Mouse (Mus musculus) left cerebral cortex, postnatal 4 days (tissue): ENCODE data around the gene Abtb1. TPM values are rescaled to one million over a fixed set of nuclear protein-coding genes. Genes with fewer than 3 reads are reported as not detected.

Experiments used
- DNase-seq: peaks from one replicate; pipeline ENCODE4 v3.0.0-alpha.2; 2022
- intact Hi-C: fragments of 180-260 bp; cut with DNase I; formaldehyde crosslinking; loops from one replicate; pipeline ENCODE4 v1.15.1; 2025
- total RNA-seq, 2 experiments: library from RNA; stranded (reverse); gene quantifications; 2 replicates each; pipeline ENCODE4 v1.2.3; 2021

The Abtb1 gene
- total RNA-seq, 2 experiments from 2014 or later: 23.2 to 25.3 TPM

DNA sequence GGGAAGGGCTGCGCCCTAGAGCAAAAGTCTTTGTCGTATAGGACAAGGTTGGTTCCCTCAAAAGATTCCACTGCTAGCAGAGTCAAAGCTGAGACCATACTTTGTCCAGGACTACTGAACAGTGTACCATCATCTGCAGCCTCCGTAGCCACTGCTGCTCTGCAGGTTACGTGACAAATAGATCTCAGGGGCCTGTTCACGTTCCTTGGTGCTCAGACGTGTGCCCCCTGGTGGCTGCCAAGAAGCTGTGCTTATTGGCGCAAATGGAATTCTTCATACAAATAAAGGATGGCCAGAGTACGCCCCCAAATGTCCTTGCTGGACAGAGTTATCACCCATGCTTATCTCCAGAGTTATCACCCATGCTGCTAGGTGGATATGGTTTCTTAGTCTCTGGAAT, 10.3 kb downstream of the Abtb1 start:
- peak; percentile 80 for DNase-seq
- intact Hi-C loops: loop anchor here (5.0 kb wide), 1 partner anchor 274 kb away; no protein-coding TSS in a partner anchor

DNA sequence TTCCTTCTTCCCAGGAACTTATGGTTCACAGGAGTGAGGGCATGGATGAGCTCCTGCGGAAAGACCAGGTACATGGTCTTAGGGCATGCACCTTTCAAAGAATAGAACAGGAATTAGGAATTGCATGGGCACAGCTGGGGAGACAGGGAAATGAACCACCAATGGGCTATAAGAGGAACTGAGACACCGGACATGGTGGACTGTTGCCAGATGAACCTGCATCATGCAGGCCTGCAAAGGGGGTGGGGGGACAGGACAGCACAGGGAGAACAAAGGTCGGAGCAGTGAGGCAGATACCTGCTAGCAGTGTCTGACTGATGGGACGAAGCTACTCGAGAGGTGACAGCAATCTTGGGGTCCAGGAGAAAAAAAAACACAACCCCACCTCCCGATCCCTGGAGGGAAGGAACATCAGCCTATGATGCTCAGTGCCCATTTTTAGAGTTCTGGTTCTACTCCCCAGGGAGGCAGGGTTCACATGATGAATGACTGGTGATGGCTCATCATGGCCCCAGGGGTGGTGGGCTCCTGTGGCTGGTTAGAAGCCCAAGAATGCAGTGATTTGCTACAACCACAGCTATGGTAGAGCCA, 11.6 kb downstream of the Abtb1 start:
- intact Hi-C loops: loop anchor here (5.0 kb wide), 1 partner anchor 273 kb away; no protein-coding TSS in a partner anchor
- DNase-seq: no peak

DNA sequence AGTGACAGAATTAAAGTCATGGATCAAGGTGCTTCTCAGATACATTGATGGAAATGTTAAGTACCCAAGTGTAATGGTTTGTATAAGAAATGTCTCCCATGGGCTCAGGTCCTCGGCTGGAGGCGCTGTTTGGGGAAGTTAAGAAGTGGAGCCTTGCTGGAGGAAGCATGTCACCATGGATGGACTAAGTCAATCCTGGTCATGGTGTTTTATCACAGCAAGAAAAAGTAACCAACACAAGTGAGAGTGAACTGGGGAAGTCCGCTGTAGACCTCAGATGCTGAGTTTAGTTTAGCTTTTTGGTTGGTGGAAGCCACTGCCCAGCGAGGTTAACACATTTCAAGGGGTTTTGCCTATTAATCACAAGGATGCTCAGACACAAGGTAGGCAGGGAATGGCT, 12.2 kb downstream of the Abtb1 start:
- DNase-seq: no peak
- intact Hi-C loops: loop anchor here (10.0 kb wide), 1 partner anchor 105 kb away; the partner anchor contains the start of gene Mgll

DNA sequence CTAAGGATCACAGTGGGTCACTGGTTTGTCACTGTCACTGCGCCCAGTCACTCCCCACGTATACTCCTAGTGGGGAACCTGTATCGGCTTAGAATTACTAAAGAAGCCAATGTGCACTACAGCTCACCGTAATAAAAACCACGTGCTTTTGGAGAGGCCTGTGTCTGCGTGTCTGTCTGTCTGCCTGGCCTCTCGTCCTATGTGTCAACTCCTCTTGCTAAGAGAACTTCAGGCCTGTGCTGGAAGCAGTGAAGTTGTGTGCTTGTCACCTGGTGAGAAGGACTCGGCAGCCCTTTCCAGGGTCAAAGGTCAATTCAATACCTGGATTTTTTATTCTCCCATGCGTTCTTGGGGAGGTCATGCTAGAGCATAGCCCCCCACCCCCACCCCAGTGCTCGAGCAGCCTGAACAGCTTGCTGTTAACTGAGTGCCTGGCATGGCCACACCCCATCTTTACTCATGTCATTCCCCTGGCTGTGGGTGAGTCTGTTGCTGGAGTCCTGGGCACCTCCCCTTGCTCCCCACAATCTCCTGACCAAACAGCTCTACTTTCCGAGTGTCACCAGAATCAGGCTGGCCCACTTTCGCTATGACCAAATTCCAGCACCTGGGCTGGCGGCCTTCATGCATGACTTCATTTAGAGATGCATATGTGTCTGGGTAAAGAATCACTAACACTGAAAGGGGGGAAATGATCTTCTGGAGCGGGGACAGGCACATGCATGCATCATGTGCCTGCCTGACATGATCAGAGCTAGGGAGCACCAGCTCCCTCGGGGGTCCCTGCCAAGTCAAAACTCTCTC, 13.4 kb downstream of the Abtb1 start:
- intact Hi-C loops: loop anchor here (10.0 kb wide), 1 partner anchor 104 kb away; the partner anchor contains the start of gene Mgll

DNA sequence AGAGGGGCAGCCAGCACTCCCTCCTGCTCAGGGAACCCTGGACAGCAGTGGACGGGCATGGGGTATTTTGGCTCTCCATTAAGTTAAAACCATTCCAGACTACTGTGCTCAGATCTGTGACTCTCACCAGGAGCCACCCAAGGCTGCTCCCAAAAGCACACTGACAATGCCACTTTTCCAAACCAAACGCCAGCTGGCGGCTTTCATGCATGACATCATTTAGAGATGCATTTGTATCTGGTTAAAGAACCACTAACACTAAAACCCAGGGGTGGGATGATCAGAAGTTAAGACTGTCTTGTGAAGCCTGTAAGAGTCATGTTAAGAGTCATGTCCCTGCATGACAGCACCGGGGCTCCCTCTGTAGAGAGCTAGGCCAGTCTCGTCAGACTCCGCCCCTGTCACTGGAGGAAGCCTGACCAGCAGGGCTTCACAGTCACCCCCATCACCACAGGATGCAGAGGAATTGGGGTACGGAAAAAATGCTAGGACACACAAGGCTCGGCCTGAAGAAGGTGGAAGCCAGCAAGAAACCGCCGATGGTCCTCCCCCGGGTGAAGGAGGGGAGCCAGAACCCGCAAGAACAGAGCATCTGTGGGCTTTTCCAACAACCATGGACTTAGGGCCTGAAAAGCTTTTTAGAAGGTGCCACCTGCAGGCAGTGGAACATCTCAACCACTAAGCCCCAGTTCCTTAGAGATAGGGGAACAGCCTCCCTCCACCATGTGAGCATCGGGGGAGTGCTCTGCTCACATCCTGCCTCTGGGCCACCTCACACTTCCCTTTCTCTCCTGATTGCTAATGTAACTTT, 14.2 kb downstream of the Abtb1 start:
- intact Hi-C loops: loop anchor here (10.0 kb wide), 1 partner anchor 103 kb away; the partner anchor contains the start of gene Mgll
- no peak for DNase-seq

More for the DNA sequence above, 13.4 kb downstream of the Abtb1 start:
- DNase-seq: no peak

DNA sequence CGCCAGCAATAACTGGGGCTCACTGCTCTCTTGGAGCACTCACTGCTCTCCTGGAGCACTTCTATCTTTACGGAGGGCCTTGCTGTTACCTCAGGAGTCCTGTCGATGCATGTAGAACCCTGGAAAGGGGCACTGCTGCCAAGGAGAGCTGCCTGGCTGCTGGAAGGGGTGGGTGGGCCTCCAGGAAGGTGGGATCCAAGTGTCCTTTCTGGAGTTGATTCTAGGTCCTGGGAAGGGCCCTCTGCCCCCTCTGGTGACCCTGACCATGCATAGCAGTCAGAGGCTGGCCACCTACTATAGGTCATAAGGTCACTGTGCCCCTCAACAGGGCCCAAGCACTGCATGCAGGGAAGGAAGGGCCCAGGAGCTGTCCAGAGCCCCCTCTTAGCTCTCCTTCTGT, 14.8 kb downstream of the Abtb1 start:
- intact Hi-C loops: loop anchor here (10.0 kb wide), 1 partner anchor 102 kb away; the partner anchor contains the start of gene Mgll
- peak; percentile 58 for DNase-seq

DNA sequence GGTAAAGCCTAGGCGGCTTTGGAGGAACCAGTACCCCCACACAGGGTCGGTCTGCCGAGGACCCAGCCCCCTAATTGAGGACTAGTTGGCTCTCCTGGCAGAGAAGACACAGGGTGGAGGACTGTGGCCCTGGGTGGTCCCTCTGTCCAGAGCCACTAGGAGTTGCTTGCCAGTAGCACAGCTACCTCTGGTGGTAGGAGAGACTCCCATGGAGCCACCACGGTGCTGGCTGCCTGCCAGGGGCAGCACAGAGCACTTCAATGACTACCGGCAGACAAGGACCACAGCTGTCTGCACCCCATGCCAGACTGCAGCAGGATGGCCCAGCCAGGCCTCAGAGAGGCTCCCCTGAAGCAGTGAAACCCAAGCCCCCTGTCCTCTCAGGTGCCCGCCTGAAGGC, 15.2 kb downstream of the Abtb1 start:
- intact Hi-C loops: loop anchor here (10.0 kb wide), 1 partner anchor 102 kb away; the partner anchor contains the start of gene Mgll
- peak; percentile 92 for DNase-seq

DNA sequence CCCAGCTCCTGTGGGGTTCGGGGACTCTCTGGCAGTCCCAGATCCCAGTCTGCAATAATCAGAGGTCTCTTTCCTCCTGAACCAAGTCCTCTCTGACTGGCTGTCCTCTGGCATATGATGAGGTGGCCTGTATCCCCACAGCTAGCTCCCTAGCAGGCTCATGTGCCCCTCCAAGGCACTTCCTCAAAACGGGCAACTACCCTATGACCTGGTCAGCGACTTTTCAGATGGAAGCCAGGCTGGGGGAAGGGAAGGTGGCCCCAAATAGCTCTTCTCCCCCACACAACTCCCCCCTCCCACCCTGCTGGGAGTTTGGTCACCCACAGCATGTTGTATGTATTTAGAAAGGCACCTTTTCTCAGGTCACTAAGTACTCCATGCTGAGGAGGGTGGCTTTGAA, 15.7 kb downstream of the Abtb1 start:
- DNase-seq: no peak
- intact Hi-C loops: loop anchor here (10.0 kb wide), 1 partner anchor 101 kb away; the partner anchor contains the start of gene Mgll

DNA sequence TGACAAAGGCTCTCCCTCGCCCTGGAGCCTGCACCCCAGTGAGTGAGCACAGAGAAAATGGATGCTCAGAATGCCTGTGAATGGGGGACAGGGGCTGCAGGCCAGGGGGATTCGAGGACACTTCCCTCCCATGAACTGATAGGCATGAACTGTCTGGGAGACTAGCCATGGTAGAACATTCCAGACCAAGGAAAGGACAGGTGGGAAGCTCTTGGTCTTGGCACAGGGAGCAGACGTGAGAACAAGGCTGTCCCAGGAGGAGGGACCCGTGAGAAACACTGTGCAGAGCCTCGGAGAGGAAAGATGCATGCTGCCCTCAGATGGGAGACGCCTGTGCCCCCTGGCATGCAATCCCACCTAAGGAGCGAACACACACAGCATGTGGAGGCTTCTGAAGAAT, 17.6 kb downstream of the Abtb1 start:
- intact Hi-C loops: loop anchor here (10.0 kb wide), 1 partner anchor 99 kb away; the partner anchor contains the start of gene Mgll
- DNase-seq: no peak

DNA sequence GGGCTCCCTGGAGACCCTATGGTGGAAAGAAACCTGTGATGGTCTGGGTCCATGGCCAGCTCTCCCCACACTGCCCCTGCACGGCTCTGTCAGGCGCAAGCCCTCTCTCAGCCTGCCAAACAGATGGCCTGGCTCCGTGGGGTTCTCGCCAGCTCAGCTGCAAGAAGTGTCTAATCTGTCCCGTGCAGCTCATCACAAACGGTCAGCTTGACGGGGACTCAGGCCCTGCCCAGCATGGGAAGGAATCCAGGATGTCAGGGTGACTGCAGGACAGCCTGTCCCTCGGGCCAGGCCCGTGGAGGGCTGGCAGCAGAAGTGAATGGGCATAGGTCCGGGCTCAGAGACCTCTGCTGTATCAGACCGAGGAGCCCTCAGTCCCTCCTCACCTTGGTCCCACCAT, 19.9 kb downstream of the Abtb1 start:
- peak; percentile 94 for DNase-seq
- intact Hi-C loops: loop anchor here (10.0 kb wide), 1 partner anchor 97 kb away; the partner anchor contains the start of gene Mgll

DNA sequence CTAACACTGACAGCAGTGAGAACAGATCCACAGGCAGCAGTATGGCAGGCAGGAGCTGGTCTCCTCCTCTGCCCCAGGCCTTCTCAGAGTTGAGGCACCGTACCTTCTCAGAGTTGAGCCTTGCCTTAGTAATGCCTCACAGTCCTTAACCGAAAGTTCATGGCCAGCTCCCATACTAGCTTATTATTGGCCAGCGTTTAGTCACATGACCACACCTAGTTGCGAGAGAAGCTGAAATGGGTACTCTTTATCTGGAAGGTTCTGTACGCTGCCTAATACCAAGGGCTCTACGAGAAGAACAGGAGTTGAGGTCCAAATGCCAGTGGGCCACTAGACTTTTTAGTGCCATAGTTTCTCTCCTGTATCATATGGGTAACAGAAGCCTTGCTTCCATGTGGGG, 20.5 kb downstream of the Abtb1 start:
- DNase-seq: no peak
- intact Hi-C loops: loop anchor here (10.0 kb wide), 1 partner anchor 96 kb away; the partner anchor contains the start of gene Mgll

DNA sequence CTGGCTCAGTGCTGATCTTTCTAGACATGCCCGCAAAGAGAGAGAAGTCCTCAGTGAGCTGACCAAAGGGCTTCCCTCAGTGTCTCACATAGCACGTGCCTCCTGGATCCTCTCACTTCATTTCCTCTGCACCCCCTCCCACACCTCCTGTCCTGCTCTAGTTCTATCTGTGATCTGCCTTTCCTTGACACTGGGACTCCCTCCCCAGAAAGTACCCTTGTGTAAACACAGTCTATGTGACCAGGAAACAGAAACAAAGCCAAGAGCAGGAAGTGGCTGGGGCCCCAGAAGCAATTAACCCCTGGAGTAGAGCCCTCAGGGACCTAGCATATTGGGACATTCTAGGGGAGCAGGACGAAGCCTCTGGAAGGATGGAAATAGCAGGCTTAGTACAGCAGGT, 20.9 kb downstream of the Abtb1 start:
- intact Hi-C loops: loop anchor here (10.0 kb wide), 1 partner anchor 96 kb away; the partner anchor contains the start of gene Mgll
- DNase-seq: no peak

DNA sequence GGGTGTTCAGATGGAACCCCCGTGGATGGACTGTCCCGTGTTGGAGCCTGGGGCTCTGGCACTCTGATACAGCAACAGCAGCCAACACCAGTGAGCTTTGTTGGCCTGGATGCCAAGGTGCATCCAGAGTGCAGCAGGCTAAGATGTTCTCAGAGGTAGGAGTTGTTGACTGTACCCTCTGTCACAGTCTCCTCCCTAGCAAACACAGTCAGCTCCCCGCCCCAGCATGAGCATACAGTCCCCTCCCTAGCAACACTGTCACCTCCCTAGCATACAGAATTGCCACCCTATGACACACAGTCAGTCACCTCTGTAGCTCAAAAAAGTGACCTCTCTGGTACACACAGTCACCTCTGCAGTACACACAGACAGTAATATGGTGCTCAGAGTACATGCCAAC, 24.9 kb downstream of the Abtb1 start:
- no peak for DNase-seq
- intact Hi-C loops: no loop called here

DNA sequence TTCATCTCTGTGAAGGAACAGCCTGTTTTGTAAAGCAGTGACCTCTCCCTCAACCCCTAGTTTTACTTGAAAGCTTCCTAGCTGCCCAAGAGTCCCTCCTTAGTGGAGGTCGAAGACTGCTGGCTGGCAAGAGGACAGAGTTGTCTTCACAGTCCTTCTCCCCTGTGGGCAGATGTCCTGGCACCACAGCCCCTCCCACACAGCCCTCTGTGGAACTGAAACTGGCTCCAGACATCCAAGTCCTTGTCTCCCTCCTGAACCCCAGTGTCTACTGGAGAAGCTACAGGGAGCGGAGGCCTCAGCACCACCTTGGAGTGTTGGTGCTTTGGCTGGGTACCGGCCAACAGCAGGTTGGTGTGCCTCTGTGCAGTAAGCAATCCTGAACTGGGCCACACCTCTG, 26.3 kb downstream of the Abtb1 start:
- intact Hi-C loops: no loop called here
- DNase-seq: no peak

DNA sequence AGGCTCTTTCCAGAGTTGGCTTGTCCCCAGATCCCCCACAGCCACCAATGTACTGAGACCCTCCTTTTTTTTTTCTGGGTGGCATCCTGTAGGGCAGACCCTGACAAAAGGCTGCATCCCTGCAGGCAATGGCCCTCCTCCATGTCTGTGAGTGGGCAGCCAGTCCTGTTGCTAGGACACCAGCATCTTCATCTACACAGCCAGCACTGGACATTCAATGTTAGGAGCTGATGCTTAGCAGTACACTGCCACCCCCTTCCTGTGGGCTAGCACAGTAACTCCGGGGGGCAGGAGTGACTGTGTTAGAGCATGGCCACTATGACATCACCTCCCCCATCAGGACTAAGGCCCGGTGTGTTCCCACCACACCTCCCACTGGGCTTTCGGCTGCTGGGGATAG, 26.7 kb downstream of the Abtb1 start:
- DNase-seq: peak; percentile 61
- intact Hi-C loops: no loop called here

DNA sequence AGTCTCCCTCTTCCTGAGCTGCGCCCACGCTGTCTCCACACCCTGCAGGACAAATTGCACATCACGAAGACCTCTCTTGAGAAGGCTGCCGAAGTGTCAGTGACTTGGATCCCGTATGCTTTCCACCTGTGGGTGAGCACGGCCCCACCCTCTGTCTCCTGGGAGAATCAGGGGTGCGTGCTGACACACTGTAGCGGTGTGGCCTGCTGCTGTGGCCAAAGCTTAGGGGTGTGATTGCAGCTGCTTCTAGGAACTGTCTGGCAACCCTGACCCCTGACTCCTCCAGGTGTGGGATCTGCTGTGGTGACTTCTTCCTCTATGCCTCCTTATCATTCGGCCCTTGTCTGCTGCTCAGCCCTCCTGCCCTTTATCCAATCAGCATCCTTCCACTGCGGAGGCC, 28.0 kb downstream of the Abtb1 start:
- intact Hi-C loops: no loop called here
- DNase-seq: no peak

DNA sequence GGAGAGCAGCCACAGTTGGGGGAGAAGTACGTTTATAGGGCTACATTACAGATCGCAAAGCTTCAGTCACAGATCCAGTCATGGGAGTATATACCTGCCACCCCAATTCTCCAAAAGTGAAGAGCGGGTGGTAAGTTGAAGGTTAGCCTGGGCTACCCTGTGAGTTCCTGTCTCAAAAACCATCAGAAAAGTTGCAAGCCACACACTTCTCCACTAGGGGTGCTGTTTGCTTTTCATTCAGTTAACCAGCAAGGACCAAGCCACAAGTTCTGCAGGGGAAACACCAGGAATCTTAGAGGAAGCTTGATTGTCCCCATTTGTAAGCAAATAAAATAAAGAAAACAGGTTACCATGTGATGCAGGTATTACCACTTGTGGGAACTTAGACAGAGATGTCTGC, 28.9 kb downstream of the Abtb1 start:
- no peak for DNase-seq
- intact Hi-C loops: no loop called here

DNA sequence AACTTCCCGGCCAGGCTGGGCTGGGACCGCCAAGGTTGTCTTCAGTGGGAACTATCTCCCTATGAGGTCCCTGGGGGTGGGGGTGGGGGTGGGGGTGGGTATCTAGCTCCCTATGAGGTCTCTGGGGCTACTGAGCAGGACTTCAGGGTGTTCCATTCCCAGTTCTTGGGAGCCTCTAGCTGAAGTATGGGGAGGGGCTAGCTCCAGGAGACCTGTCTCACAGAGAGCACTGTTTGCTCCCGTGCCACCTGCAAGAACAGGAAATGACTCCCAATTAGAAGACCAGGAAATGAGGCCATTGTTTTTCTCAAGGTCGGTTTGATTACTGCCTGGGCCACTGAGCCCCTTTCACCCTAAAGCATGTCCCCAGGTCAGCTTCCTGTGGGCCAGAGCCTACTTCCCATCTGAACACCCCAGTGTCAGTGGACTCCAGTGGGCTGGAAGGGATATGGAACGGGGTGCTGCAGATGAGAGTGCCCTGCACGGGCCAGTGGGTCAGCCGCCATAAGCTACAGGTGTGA, 29.8 kb downstream of the Abtb1 start:
- intact Hi-C loops: no loop called here
- DNase-seq: no peak

DNA sequence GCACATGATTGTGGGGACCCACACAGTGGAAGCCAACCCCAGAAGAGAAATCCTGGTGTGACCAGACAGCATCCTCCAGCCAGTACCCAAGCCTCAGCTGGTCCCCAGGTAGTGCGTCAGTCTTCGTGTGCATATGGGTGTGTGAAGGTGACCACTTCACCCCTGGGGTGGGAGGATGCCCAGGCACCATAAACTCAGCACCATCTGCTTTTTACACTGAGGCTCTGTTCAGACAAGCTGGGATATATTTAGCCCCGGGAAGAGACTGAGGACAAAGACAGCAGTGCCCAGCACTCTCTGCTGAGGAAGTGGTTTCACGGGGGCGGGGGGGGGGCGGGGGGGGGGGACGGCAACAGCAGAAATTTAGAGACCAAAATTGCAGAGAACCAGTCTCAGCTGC, 30.4 kb downstream of the Abtb1 start:
- no peak for DNase-seq
- intact Hi-C loops: no loop called here

DNA sequence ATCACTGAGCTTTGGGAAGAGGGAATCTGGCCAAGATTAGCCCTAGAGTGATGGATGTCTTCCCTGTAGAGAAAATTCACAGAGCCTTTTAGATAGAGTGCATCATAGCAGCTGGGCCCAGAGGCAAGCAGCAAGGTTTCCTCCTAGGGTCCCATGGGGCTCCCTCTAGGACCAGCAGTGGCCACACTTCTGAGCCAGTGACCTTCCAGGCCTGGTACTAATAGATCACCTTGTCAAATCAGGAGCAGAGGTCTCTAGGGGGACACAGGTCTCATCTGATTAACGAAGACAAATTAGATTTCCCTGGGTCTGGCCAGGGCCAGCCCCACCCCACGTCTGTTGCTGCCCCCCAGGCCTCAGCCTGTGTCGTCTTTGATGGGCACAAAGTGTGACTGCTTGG, 31.5 kb downstream of the Abtb1 start:
- DNase-seq: no peak
- intact Hi-C loops: no loop called here
